Mouse (Mus musculus) CH12.LX (cell line): Measurements from ENCODE around the gene Abca4.

Experiments
- CTCF ChIP-seq, 2 experiments: IDR thresholded peaks in 1 of 2; conservative IDR thresholded peaks in 1 of 2; 2 replicates each; pipeline ENCODE4 v1.5.1; 2011 to 2012; ENCODE audit warnings: low read depth in 2 of 2, low read length in 2 of 2, improper control_type of control experiment in 1 of 2, inconsistent platforms in 1 of 2, mild to moderate bottlenecking in 1 of 2, moderate library complexity in 1 of 2
- MYC ChIP-seq: IDR thresholded peaks from 2 replicates; pipeline ENCODE4 v1.6.1; 2011; ENCODE audit warnings: low read depth, mild to moderate bottlenecking, improper control_type of control experiment, low read length
- NELFE ChIP-seq: IDR thresholded peaks from 2 replicates; pipeline ENCODE4 v1.6.1; 2011; ENCODE audit warnings: low read depth, low read length, improper control_type of control experiment
- POLR2A ChIP-seq: IDR thresholded peaks from 2 replicates; pipeline ENCODE4 v1.6.1; 2011; ENCODE audit warnings: low read depth, mild to moderate bottlenecking, improper control_type of control experiment, low read length
- TCF12 ChIP-seq: IDR thresholded peaks from 2 replicates; pipeline ENCODE4 v1.6.1; 2014; ENCODE audit warnings: low read depth, mild to moderate bottlenecking, inconsistent platforms, low read length, improper control_type of control experiment

DNA sequence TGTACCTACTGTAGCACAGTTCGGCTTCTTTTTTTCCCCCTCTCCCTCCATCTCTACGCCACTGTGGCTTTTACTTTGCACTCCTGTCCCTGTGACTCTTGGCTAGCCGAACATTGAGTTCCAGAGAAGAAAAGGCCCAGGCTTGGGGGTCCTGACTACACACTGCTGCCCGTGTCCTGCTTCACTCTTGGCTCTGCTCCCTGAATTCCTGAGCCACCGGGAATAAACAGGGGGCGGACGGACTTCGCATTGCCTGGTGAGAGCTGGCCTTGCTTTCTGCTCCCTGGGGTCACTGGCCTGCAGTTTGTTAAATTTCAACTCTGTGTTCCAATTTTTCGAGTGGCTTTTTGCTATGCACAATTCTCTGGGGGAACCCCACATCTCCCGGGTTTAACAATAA is 30.1 kb downstream of the Abca4 start:
- TF ChIP-seq CTCF (conservative IDR thresholded peaks at IDR 0.05 in 1 of 2, IDR thresholded peaks at IDR 0.05 in 1 of 2; ENCODE audit: low read depth in 2 of 2, low read length in 2 of 2) (no peak), MYC (no peak), TCF12 (no peak), NELFE (no peak), POLR2A (no peak)
